ENCODE assay signal across 8 mouse cellular contexts in genomic region chr11:51539759-51540282, GRCm38 (mm10). TPM values are rescaled to one million over a fixed set of nuclear protein-coding genes. Genes with fewer than 3 reads are reported as not detected.
DNase-seq lines count a peak whose midpoint lies in the region; ATAC-seq lines count a peak whose summit lies in the region.

No protein-coding gene starts in this region.

- H3K4me3 ChIP-seq in embryonic facial prominence, embryonic 12.5 days, result no peak overlapping the region
- H3K4me3 ChIP-seq in limb, embryonic 10.5 days, result no peak overlapping the region
- no peak overlapping the region for H3K4me3 ChIP-seq in midbrain, embryonic 14.5 days (replicated peaks; ENCODE audit: low read depth, low read length)

- peak; percentile 72 for DNase-seq in 3134 (ENCODE audit: extremely low read depth, insufficient read length, low spot score)
- peak; percentile 96 for DNase-seq in adrenal gland, postnatal 25 days
- peak; percentile 94 to 98 for DNase-seq in heart, adult 18-20 months
- DNase-seq in kidney, adult 18-20 months, result peak; percentile 95
- DNase-seq in limb, embryonic 10.5 days (ENCODE audit: low spot score), result peak; percentile 99
- DNase-seq in midbrain, embryonic 14.5 days, result peak; percentile 95
- DNase-seq in spleen, adult 18-20 months, result peak; percentile 84 to 95

- no peaks in the 10 kb centered on the region for H3K9me3 ChIP-seq in embryonic facial prominence, embryonic 12.5 days
- H3K9me3 ChIP-seq in limb, embryonic 10.5 days (replicated peaks), result no peaks in the 10 kb centered on the region
- H3K9me3 ChIP-seq in midbrain, embryonic 14.5 days (ENCODE audit: control insufficient read depth, low read length), result no peaks in the 10 kb centered on the region

- no peak overlapping the region for H3K27ac ChIP-seq in embryonic facial prominence, embryonic 12.5 days
- 0 out of 2 replicates have a peak overlapping the region, but pooled peaks have one; percentile 53 for H3K27ac ChIP-seq in limb, embryonic 10.5 days
- H3K27ac ChIP-seq in midbrain, embryonic 14.5 days (replicated peaks; ENCODE audit: low read depth, low read length), result no peak overlapping the region

- no peak overlapping the region for H3K9ac ChIP-seq in embryonic facial prominence, embryonic 12.5 days
- H3K9ac ChIP-seq in midbrain, embryonic 14.5 days (replicated peaks; ENCODE audit: low read length), result no peak overlapping the region

- H3K36me3 ChIP-seq in embryonic facial prominence, embryonic 12.5 days, result no peaks in the 10 kb centered on the region
- H3K36me3 ChIP-seq in limb, embryonic 10.5 days, result no peaks in the 10 kb centered on the region
- no peaks in the 10 kb centered on the region for H3K36me3 ChIP-seq in midbrain, embryonic 14.5 days (ENCODE audit: control insufficient read depth, insufficient read depth, low read length)

- WGBS in embryonic facial prominence, embryonic 12.5 days, result 13% methylated on average over 10 of the region's 10 CpGs
- 12% methylated on average over 10 of the region's 10 CpGs for WGBS in limb, embryonic 10.5 days
- 8% methylated on average over 10 of the region's 10 CpGs for WGBS in midbrain, embryonic 14.5 days

- H3K27me3 ChIP-seq in embryonic facial prominence, embryonic 12.5 days, result no peaks in the 10 kb centered on the region
- no peaks in the 10 kb centered on the region; the same call in 1 of the 2 replicates for H3K27me3 ChIP-seq in limb, embryonic 10.5 days (ENCODE audit: low read depth, poor library complexity, severe bottlenecking)
- H3K27me3 ChIP-seq in midbrain, embryonic 14.5 days (ENCODE audit: control insufficient read depth, insufficient read depth, low read length), result no peaks in the 10 kb centered on the region

- peak; percentile 52; the same call in 1 of the 2 replicates for ATAC-seq in embryonic facial prominence, embryonic 12.5 days (ENCODE audit: insufficient number of reproducible peaks, insufficient read depth, low FRiP score, low TSS enrichment)
- peak; percentile 81 for ATAC-seq in midbrain, embryonic 14.5 days (ENCODE audit: low FRiP score, low TSS enrichment)

- H3K4me1 ChIP-seq in embryonic facial prominence, embryonic 12.5 days, result peaks cover 37% of the 10 kb centered on the region
- peaks cover 80% of the 10 kb centered on the region for H3K4me1 ChIP-seq in limb, embryonic 10.5 days
- no peaks in the 10 kb centered on the region for H3K4me1 ChIP-seq in midbrain, embryonic 14.5 days (ENCODE audit: control insufficient read depth, insufficient read depth, low read length)

- no peak overlapping the region for H3K4me2 ChIP-seq in embryonic facial prominence, embryonic 12.5 days (replicated peaks)
- H3K4me2 ChIP-seq in midbrain, embryonic 14.5 days (ENCODE audit: low read length), result no peak overlapping the region

RNA-seq across cellular contexts. Expression of gene Phykpl, which starts 44.7 kb away (rescaled TPM):
- 40.0 and 41.3 TPM in 2 replicates for total RNA-seq in adrenal gland, postnatal 25 days (2021)
- 17.4 and 17.5 TPM in 2 replicates for polyA plus RNA-seq in embryonic facial prominence, embryonic 12.5 days (2016; fragmentation: Nextera tagmentation; extraction: Ambion mirVana)
- 1 to 10 TPM; 7.8 to 8.5 TPM for total RNA-seq in heart, adult 18-20 months (2021)
- 15.6 and 16.1 TPM in 2 replicates for polyA plus RNA-seq in limb, embryonic 10.5 days (2016; fragmentation: Nextera tagmentation; extraction: Ambion mirVana)
- 8.7 and 12.5 TPM in 2 replicates for polyA plus RNA-seq in midbrain, embryonic 14.5 days (2014; fragmentation: Nextera tagmentation; extraction: Ambion mirVana)
